Mouse (Mus musculus): ENCODE data around the gene Pbx1.
A peak's percentile ranks its signal among the peaks of the same experiment; 100 is the strongest.

The Pbx1 gene

DNA sequence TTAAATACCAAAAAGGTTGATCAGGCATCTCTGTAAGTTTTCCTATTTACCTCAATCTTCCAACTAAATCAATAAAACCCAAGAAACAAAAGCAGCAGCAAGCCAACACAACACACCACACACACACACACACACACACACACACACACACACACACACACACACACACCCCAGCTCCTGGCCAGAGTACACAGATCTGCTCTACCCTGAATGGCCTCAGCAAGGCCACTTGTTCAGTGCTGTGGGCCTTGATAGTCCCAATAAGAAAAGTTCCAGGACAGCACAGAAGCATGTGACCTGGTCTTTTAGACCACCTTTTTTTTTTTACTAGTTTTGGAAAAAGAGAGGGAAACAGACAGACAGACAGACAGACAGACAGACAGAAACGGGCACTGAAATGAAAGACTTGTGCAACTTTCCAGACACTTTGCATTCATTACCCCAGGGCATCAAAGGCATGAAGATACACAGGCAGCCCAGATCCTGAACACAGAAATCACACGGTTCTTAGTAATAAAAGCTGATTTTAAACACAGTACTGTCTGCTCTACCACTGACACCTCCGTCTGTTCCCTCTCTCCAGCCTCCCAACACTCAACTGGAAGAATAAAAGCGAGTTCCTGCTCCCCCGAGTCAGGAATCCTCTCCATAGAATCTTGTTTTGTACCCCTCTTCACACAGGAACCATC is 6.9 kb downstream of the Pbx1 start:
- DNase-seq (ENCODE audit: inconsistent ontology term), result no peak

DNA sequence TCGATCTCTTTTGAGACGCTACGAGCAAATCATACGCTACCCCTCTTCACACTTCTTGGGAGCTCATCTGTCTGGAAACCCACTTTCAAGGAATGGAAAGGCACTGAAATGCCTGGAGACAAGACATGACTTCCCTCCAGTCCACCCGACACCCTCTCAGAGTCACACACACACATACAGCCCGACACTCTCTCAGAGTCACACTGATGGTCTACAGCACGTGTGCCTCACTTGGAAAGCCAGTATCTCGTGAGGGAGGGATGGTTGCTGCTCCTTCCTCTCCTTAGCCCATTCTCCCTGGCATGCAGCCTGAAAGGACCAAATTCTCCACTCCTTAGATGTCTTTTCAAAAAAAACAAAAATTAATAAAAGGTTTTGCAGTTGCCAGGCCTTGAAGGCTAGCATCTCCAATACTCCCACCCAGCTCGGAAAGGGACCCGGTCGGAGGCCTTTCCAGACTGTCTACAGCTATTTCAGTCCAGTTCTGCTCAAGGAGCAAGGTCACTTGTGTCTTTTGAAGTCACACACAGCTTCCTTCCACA is 8.6 kb downstream of the Pbx1 start:
- DNase-seq (ENCODE audit: inconsistent ontology term), result no peak

DNA sequence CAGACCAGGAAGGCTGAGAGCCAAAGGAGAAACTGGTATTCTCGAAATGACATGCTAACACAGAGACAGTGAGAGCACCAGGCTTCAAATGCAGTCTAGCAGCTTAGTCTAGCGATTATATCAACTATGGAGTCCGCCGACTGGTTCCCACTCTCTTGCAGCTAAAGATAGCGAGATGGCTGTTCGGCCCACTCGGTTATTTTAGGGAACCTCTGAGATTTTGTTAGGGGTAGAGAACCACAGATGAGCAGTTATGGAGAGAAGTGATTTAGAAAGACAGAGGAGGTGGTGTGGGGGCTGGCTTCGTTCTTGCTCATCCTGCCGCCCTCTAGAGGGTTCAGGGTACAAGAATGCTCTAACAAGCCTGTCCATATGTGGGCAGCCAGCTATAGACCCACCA is 13.2 kb downstream of the Pbx1 start:
- DNase-seq (ENCODE audit: inconsistent ontology term), result no peak

- DNase-seq (ENCODE audit: inconsistent ontology term), result no peak
Measured at GRCm38 (mm10) chr1:168417626-168418025, 14.4 kb downstream of the Pbx1 start.

DNA sequence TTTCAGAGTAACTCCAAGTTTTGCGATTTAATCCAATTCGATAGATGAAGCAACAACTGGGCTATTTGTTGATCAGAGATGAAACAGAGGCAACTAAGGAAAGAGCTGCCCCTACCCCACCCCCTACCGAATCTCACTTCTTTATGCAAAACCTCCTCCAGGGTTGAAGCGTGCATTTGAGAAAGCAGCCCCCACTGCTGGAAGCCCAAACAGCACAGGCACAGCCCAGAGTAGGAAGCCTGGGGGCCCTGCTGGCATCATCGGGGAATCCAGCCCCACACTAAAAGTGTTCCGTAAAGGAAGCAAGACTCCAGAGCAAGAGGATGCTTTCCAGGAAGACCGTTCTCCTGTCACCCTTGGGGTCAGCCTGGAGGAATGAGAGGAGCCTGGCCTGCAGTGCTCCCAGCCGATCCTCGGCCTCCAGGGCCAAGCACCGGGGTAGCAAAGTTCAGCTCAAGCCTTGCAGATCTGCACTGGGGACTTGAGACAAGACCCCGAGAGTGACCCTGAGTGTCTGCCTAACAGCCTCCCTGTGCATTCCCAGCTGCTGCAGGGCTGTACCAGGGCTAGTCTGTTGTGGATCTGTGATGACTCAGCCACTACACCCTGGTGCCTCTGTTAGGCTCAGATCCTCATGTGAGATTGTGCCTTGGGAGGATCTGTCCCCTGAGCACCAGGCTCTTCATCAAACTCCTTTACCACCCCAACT is 15.2 kb downstream of the Pbx1 start:
- DNase-seq (ENCODE audit: inconsistent ontology term), result no peak

- DNase-seq (ENCODE audit: inconsistent ontology term), result no peak
Measured at GRCm38 (mm10) chr1:168410611-168411010, 21.5 kb downstream of the Pbx1 start.

GRCm38 (mm10) chr1:168410054-168410453 is 22.0 kb downstream of the Pbx1 start:
- DNase-seq (ENCODE audit: inconsistent ontology term), result no peak

DNA sequence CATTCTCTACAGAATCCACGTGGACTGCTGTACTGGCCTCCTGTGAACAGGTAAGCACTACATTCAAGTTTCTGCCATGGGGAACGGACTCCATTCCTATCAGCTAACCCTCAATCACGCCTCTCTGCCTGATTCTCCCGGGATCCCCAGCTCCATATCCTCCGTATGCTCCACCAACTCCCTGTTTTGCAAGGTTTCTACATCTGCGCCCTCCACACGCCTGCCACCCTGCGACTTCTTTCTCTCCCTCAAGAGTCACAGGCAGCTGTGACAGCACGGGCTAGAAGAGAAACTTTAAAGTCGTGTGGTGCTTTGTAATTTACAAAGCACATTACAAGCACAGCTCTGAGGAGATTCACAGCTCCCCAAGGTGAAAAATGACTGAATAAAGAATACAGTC is 23.3 kb downstream of the Pbx1 start:
- DNase-seq (ENCODE audit: inconsistent ontology term), result no peak

DNA sequence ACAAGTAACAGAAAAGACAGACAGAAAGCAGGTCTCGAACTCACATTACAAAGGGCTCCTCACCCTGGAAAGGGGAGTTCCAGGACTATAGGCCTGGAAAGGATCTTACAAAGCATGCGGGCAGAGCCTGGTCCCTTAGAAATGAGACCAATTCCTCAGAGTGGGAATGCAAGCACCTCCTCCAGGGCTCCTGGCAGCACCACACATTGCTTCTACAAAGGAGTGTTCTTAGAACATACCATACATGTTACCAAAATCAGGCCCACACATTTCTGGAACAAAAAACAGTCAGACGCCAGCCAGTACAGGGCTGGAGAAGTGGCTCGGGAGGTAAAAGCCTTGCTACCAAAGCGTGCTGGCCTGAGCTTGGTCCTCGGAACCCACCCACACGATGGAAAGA is 24.1 kb downstream of the Pbx1 start:
- DNase-seq (ENCODE audit: inconsistent ontology term), result no peak

DNA sequence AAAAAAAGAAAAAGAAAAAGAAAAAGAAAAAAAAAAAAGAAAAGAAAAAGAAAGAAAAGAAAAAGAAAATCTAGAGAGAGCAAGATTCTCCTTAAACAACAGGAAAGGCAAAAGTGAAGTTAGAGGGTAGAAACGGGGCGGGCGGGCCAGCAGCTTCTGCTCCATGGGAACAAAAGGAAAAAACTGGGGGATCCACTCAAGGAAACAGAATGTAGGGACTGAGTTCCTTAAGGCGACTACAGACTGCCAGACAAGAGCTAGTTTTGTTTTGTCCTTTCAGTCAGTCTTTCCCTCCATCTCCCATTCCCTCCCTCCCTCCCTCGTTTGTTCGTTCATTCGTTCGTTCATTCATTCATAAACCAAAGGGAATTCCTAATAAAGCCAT is 25.8 kb downstream of the Pbx1 start:
- DNase-seq (ENCODE audit: inconsistent ontology term), result no peak

- no peak for DNase-seq (ENCODE audit: inconsistent ontology term)
Measured at GRCm38 (mm10) chr1:168405645-168406290, 26.3 kb downstream of the Pbx1 start.

- no peak for DNase-seq (ENCODE audit: inconsistent ontology term)
Measured at GRCm38 (mm10) chr1:168403529-168403928, 28.5 kb downstream of the Pbx1 start.

DNA sequence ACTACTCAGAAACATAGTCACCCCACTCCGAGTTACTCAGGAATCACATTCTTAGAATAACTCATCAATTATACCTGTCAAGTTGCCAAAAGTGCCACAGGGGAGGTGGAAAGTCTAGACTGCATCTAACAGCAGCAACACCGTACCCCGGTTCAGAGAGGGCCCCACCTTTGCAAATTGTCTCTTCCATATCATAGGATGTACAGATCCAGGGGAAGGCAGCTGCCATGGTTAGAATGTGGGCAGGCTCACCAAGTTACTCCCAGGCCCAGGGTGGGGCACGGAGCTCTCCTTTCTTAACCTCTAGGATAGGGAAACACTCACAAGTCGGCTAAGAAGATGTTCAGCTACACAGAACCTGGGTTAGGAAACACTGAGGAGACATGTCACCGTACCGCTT is 29.4 kb downstream of the Pbx1 start:
- no peak for DNase-seq (ENCODE audit: inconsistent ontology term)

- no peak for DNase-seq (ENCODE audit: inconsistent ontology term)
Measured at GRCm38 (mm10) chr1:168395523-168396159, 36.4 kb downstream of the Pbx1 start.

DNA sequence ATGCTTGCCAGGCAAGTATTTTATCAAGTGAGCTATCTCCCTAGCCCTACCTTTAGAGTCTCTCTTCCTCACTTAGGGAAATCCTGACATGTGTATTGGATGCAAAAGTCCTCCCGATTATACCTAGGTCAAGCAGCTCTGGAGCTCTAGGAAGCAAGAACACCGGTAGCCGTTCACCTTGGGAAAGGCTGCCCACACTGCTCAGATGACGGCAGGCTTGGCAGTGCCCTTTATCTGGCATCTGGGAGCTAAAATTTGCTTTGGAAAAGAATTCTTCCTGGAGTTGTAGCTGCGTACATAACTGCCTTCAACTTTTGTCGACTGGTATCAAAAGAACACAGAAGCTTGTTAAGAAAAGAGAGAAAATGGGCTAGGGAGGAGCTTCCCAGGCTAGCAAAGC is 37.5 kb downstream of the Pbx1 start:
- DNase-seq (ENCODE audit: inconsistent ontology term), result no peak

GRCm38 (mm10) chr1:168393456-168393855 is 38.6 kb downstream of the Pbx1 start:
- no peak for DNase-seq (ENCODE audit: inconsistent ontology term)

DNA sequence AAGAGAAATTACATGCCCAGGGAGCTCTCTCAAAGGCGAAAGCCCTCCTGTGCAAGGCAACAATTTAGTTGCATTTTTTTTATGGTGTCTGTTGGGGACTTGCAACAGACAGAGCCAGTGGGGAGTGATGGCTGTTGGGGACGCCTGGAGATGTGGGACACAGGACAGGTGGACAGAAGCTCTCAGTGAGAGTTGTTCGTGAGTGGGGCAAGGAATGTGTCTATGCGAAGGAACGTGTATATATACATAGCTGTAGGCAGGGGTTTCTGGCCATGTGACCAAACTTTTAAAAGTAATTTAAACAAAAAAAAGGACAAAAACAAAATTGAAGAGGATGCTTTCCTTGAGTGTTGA is 39.6 kb downstream of the Pbx1 start:
- no peak for DNase-seq (ENCODE audit: inconsistent ontology term)

- DNase-seq (ENCODE audit: inconsistent ontology term), result peak; percentile 83
Measured at GRCm38 (mm10) chr1:168391617-168392499, 40.2 kb downstream of the Pbx1 start.

DNA sequence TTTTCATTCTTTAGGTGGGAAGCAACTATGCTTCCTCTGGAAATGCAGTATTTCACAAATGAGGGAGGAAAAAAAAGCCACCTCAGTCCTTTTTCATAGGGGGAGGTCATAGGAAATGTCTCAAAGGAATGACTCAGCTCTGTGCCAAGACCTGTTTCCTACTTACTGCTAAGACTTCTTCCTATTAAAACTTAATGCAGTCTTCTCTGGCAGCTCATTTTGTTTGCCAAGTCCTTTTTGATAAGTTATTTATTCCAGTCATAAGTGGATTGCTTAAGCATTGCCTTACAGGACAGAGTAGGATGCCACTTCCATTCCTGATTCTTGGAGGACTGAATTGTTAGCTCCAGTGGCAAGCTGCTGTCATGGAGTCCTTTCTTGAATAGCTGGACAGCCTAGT is 41.3 kb downstream of the Pbx1 start:
- DNase-seq (ENCODE audit: inconsistent ontology term), result no peak

DNA sequence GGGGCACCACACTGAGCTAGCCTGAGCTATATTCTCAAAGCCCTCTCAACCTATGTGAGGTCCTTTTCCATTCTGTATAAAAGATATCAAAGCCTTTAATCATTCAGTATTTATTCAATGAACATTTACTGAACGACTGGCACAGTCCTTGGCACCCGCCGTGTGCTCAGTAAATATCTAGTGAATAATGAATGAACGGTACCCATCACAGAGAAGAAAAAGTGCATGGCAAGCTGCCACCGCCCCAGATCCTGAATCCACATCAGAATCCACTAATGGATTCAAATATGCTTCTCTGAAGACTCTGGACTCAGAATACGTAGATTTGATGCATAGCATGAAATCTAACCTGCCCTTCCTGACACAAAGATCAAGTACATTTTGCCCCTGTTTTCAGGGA is 45.9 kb downstream of the Pbx1 start:
- DNase-seq (ENCODE audit: inconsistent ontology term), result no peak

GRCm38 (mm10) chr1:168384594-168384955 is 47.5 kb downstream of the Pbx1 start:
- DNase-seq (ENCODE audit: inconsistent ontology term), result no peak
